Mouse (Mus musculus) lung, embryonic 14.5 days (tissue): Measurements from ENCODE around the gene Gsg1l. TPM values are rescaled to one million over a fixed set of nuclear protein-coding genes. Genes with fewer than 3 reads are reported as not detected.

Experiments used
- ATAC-seq: fragments of 200-750 bp; cut with Nextera tagmentation; 2 replicates; pipeline ENCODE4 v1.8.0; 2017; ENCODE audit warnings: mild to moderate bottlenecking, moderate TSS enrichment, moderate library complexity; ENCODE audit not compliant: insufficient read depth
- DNase-seq: peaks from one replicate; pipeline ENCODE4 v3.0.0-alpha.2; 2015
- H3K27ac ChIP-seq: fragments of 300-500 bp; sonication (generic); 2 replicates; pipeline ENCODE4 v1.5.1; 2014; ENCODE audit warnings: low read depth, mild to moderate bottlenecking, moderate library complexity
- H3K27me3 ChIP-seq: fragments of 300-500 bp; sonication (generic); 2 replicates; pipeline ENCODE4 v1.6.1; 2014; ENCODE audit warnings: low read length, control low read depth; ENCODE audit not compliant: insufficient read depth
- H3K36me3 ChIP-seq: fragments of 300-500 bp; sonication (generic); 2 replicates; pipeline ENCODE4 v1.6.1; 2014; ENCODE audit warnings: control low read depth; ENCODE audit not compliant: insufficient read depth
- H3K4me1 ChIP-seq: fragments of 300-500 bp; sonication (generic); 2 replicates; pipeline ENCODE4 v1.6.1; 2014; ENCODE audit warnings: antibody characterized with exemption, control low read depth; ENCODE audit not compliant: insufficient read depth
- H3K4me2 ChIP-seq: fragments of 300-500 bp; sonication (generic); 2 replicates; pipeline ENCODE4 v1.6.1; 2014; ENCODE audit warnings: mild to moderate bottlenecking
- H3K4me3 ChIP-seq: fragments of 300-500 bp; sonication (generic); 2 replicates; pipeline ENCODE4 v1.5.1; 2014; ENCODE audit warnings: low read depth, low read length
- H3K9ac ChIP-seq: fragments of 300-500 bp; sonication (generic); 2 replicates; pipeline ENCODE4 v1.6.1; 2014
- H3K9me3 ChIP-seq: fragments of 300-500 bp; sonication (generic); 2 replicates; pipeline ENCODE4 v1.6.1; 2016; ENCODE audit warnings: low read depth, low read length, control low read depth
- CTCF ChIP-seq: IDR thresholded peaks from 2 replicates; pipeline ENCODE4 v1.5.1; 2016; ENCODE audit warnings: antibody characterized with exemption, low read depth
- WGBS: fragments of 180-500 bp; shearing (Covaris S2); extraction: QIAGEN DNeasy Blood & Tissue Kit; methylation state at CpG from one replicate; pipeline ENCODE4 v1.1.7; 2014; 5-methylcytosine and 5-hydroxymethylcytosine counted together
- polyA plus RNA-seq: library from polyadenylated mRNA; unstranded; fragments of >200 nt; fragmentation: Nextera tagmentation; extraction: Ambion mirVana; gene quantifications from 2 replicates; pipeline ENCODE4 v1.2.1, GENCODE M21; 2014

Gsg1l gene
- polyA plus RNA-seq, 1 experiment from 2014 or later = 3.3 TPM

DNA sequence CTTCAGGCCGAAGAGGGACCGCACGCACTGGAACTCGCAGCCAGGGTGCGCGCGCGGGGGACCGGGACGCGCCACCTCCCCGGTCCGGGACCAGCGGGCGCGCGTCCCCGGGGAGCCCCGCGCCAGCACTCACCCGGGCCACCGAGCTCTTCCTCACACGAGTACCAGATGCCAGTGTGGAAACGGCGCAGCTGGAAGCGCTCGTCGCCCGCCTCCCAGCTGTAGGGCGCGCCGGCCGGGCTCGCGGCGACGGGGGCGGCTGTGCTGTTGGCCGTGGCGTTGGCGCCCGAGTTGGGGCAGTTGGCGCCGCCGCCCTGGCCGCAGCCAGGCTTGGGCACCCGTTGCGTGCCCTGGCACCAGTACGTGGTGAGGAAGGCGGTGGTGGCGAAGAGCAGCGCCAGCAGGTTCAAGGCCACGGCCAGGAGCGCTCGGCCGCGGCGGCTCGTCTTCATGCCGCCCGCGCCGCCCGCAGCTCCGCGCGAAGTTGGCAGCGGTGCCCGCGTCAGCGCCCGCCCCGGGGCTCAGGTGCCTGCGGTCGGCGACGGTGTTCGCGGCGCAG, 405 bp downstream of the Gsg1l start:
- DNase-seq (peak; percentile 51), ATAC-seq (peak; percentile 36; the same call in 1 of the 2 replicates)
- Histone ChIP-seq H3K27me3 (peaks cover 53% of the 10 kb centered on the region), H3K4me1 (no peaks in the 10 kb centered on the region), H3K4me3 (peak overlapping the region; percentile 58), H3K27ac (no peak overlapping the region), H3K9me3 (no peaks in the 10 kb centered on the region), H3K9ac (peak overlapping the region; percentile 56), H3K4me2 (peak overlapping the region; percentile 97), H3K36me3 (no peaks in the 10 kb centered on the region)
- TF ChIP-seq CTCF = no peak
- WGBS = under 1% methylated on average over 64 of the region's 80 CpGs

DNA sequence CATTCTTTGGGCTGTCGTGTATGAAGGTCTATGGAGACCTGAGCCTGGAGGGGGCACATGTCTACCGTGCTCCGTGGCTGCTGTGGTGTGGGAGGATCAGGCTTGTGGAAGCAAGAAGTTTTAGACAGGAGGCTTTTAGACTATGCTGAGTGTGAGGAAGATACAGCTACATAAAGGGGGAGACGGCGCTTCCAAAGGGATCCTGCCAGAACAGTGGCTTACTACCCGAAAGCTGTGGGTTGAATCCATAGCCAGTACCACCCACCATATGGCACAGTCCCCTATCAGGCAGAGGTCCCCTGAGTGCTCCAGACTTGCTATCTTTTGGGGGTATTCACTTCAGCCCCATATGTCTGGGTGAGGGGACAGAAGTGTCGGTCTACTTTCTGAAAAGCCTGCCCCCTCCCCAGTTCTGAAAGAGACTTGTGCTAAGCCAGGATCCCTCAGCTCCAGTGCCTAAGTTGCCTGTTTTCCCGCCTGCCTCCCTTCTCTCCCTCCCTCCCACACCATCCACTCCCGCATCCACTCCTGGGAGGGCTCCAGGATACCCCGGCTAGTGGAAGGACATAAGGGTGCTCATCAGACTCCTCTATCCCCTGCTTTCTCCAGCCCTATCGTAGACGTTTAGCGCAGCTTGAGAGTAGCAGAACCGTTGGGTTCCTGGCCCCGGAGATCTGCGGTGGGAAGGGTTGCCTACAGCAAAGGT, 1.1 kb downstream of the Gsg1l start:
- Histone ChIP-seq H3K36me3 (no peaks in the 10 kb centered on the region), H3K4me3 (peak overlapping the region; percentile 58), H3K9ac (peak overlapping the region; percentile 56), H3K9me3 (no peaks in the 10 kb centered on the region), H3K27me3 (peaks cover 53% of the 10 kb centered on the region), H3K4me1 (no peaks in the 10 kb centered on the region), H3K27ac (no peak overlapping the region), H3K4me2 (peak overlapping the region; percentile 97)
- WGBS = 22% methylated on average over 16 of the region's 16 CpGs
- TF ChIP-seq CTCF = no peak
- no peak for DNase-seq
- no peak for ATAC-seq

DNA sequence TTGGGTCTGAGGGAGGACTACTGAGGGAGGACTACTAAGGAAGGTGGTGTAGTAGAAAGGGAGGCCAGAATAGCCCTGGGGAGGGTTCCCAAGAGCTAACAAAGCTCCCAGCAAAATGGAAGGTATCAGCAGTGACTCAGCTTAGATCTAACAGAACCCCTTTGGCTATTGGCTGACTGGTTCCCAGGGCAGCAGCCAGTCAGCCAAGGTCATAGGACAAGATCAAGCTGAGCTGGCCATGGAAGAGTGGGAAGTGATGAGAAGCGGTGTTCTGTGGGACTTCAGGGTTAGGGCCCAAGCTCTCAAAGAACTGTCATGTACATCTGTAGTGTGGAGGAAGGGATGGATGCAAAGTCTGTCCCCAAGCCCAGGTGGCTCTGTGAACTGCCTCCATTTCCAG, 5.3 kb downstream of the Gsg1l start:
- no peak for TF ChIP-seq CTCF
- Histone ChIP-seq H3K4me1 (no peaks in the 10 kb centered on the region), H3K4me3 (no peak overlapping the region), H3K4me2 (no peak overlapping the region), H3K27me3 (peaks cover 20% of the 10 kb centered on the region), H3K9ac (no peak overlapping the region), H3K27ac (no peak overlapping the region), H3K9me3 (no peaks in the 10 kb centered on the region), H3K36me3 (no peaks in the 10 kb centered on the region)
- DNase-seq = no peak
- WGBS = 74% methylated on average over 1 of the region's 1 CpGs
- no peak for ATAC-seq

DNA sequence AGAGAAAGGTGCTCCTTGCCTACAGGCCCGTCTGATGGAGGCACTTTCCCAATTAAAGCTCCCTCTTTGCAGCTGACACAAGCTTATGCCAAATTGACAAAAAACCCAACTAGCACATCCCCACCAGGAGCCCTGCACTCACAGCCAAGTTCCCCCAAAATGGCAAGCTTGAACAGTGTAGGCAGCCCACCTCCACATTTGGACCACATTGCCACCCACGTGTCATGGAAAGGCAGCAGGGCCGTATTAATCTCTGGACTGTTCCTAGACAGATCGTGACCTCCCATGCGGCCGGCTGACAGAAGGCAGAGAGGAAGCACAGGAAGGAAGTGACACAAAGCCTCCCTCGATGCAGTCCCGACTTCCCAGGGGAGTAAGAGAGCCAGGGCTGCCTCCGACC, 7.2 kb downstream of the Gsg1l start:
- Histone ChIP-seq H3K9ac (no peak overlapping the region), H3K36me3 (no peaks in the 10 kb centered on the region), H3K4me3 (no peak overlapping the region), H3K27me3 (peaks cover 2% of the 10 kb centered on the region; the same call in 1 of the 2 replicates), H3K4me1 (no peaks in the 10 kb centered on the region), H3K27ac (no peak overlapping the region), H3K4me2 (no peak overlapping the region), H3K9me3 (no peaks in the 10 kb centered on the region)
- DNase-seq (peak; percentile 38), ATAC-seq (0 out of 2 replicates have a peak, but pooled peaks have one; percentile 7)
- 35% methylated on average over 9 of the region's 9 CpGs for WGBS
- no peak for TF ChIP-seq CTCF

DNA sequence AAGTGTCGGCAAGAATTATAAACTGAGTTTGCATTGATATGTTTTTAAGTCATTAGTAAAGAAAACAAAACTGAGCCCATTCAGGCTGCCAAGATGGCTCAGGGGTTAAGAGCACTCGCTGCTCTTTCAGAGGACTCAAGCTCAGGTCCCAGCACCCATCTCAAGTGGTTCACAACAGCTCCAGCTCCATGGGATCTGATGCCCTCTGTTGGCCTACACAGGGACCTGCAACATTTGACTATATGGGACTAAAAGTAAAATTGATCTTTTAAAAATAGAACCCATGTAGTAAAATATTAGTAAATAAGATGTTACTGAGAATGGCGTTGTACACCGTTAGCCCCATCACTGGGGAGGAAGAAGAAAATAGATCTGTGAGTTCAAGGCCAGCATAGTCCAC, 11.9 kb downstream of the Gsg1l start:
- no peak overlapping the region for H3K27ac ChIP-seq
- H3K9ac ChIP-seq = no peak overlapping the region
- no peaks in the 10 kb centered on the region; the same call in 1 of the 2 replicates for H3K4me1 ChIP-seq
- no peaks in the 10 kb centered on the region for H3K9me3 ChIP-seq
- H3K27me3 ChIP-seq = no peaks in the 10 kb centered on the region
- ATAC-seq (no peak), DNase-seq (no peak)
- 84% methylated on average over 4 of the region's 4 CpGs for WGBS
- H3K4me3 ChIP-seq = no peak overlapping the region
- TF ChIP-seq CTCF = no peak; the same call in 1 of the 2 replicates
- H3K36me3 ChIP-seq = no peaks in the 10 kb centered on the region
- H3K4me2 ChIP-seq = no peak overlapping the region

DNA sequence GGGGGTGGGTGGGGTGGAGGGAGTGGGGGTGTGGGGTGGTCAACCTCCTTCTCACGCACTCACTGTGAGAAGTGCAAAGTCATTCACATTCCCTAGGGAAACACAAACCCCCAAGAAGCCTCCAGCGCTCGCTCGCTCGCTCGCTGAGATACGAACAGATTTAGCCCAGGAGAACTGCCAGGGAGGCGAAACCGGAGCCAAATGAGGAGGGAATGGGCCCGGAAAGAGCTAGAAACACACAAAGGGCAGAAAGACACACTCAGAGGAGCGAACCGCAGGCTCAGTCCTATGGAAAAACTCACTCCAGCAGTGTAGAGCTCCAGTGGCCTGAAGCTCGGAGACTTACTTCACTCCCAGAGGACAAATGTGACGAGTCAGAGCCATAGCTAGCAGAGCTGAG, 15.4 kb downstream of the Gsg1l start:
- TF ChIP-seq CTCF = no peak
- WGBS = 31% methylated on average over 14 of the region's 14 CpGs

DNA sequence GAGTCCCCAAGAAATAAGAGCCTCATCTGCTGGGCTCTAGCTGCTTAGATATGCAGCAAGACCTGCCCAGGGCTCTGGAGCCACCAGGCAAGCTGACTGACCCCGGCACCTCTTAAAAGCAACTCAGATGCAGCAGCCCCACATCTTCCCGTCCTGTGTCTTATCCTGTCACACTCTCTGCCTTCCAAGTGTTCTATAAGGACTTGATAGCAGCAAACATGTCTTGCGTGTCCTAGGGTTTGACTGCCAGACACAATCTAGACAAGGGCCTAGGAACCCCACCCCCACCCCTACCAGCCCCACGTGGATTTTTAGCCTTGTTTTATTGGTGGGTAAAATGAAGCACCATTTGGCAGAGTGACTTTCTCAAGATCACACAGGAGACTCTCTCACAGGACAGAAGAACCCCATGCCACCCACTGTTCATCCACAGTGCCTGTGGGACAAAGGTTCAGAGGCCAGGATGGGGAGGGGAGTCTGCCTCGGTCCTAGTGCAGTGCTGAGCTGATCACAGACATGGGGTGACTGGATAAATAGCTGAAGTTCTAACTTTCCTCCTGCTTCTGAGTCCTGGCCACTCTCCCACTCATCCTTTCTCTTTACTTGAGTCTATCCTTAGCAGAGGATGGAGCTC, 16.9 kb downstream of the Gsg1l start:
- Histone ChIP-seq H3K4me3 (no peak overlapping the region), H3K4me1 (no peaks in the 10 kb centered on the region; the same call in 1 of the 2 replicates), H3K9ac (no peak overlapping the region), H3K36me3 (no peaks in the 10 kb centered on the region), H3K27ac (0 out of 2 replicates have a peak overlapping the region, but pooled peaks have one; percentile 16), H3K9me3 (no peaks in the 10 kb centered on the region), H3K27me3 (no peaks in the 10 kb centered on the region), H3K4me2 (no peak overlapping the region)
- ATAC-seq (peak; percentile 50; the same call in 1 of the 2 replicates), DNase-seq (peak; percentile 56)
- 48% methylated on average over 5 of the region's 5 CpGs for WGBS
- no peak for TF ChIP-seq CTCF

More for the DNA sequence above, 15.4 kb downstream of the Gsg1l start:
- peak; percentile 83 for DNase-seq
- ATAC-seq = no peak
- H3K36me3 ChIP-seq = no peaks in the 10 kb centered on the region
- no peak overlapping the region for H3K9ac ChIP-seq
- H3K9me3 ChIP-seq = no peaks in the 10 kb centered on the region
- H3K4me2 ChIP-seq = no peak overlapping the region
- no peak overlapping the region for H3K4me3 ChIP-seq
- peak overlapping the region; percentile 26; the same call in 1 of the 2 replicates for H3K27ac ChIP-seq
- H3K4me1 ChIP-seq = no peaks in the 10 kb centered on the region; the same call in 1 of the 2 replicates
- H3K27me3 ChIP-seq = no peaks in the 10 kb centered on the region
